Mouse (Mus musculus) layer of hippocampus, adult 9-11 months (tissue): ENCODE data around the gene 2410137M14Rik.
"Not testable (repeated sequence)": the region's sequence is repeated elsewhere in the genome, so short reads cannot be mapped to it uniquely, and the experiment has no call there.

Experiments
- DNase-seq: peaks from one replicate; pipeline ENCODE4 v3.0.0; 2022

2410137M14Rik gene

GRCm38 (mm10) chr17:36993770-36994325 is 12.8 kb upstream of the 2410137M14Rik start:
- DNase-seq: no peak

- DNase-seq: no peak
Measured at GRCm38 (mm10) chr17:36992336-36993104, 11.5 kb upstream of the 2410137M14Rik start.

GRCm38 (mm10) chr17:36990630-36991029 is 9.6 kb upstream of the 2410137M14Rik start:
- DNase-seq: not testable (repeated sequence)

- DNase-seq: no peak
Measured at GRCm38 (mm10) chr17:36989437-36989836, 8.4 kb upstream of the 2410137M14Rik start, which contains the start of gene H2-M5. Gene H2-M5, minus strand, starts transcription at chr17:36989537.

- no peak for DNase-seq
Measured at GRCm38 (mm10) chr17:36988475-36988874, 7.4 kb upstream of the 2410137M14Rik start.

- no peak for DNase-seq
Measured at GRCm38 (mm10) chr17:36982253-36983155, 1.5 kb upstream of the 2410137M14Rik start.

- DNase-seq: no peak
Measured at GRCm38 (mm10) chr17:36981845-36982244, 808 bp upstream of the 2410137M14Rik start.

- no peak for DNase-seq
Measured at GRCm38 (mm10) chr17:36973271-36973787, 7.7 kb downstream of the 2410137M14Rik start.

GRCm38 (mm10) chr17:36972791-36973190 is 8.2 kb downstream of the 2410137M14Rik start:
- no peak for DNase-seq

GRCm38 (mm10) chr17:36971172-36971850 is 9.7 kb downstream of the 2410137M14Rik start:
- DNase-seq: no peak

- no peak for DNase-seq
Measured at GRCm38 (mm10) chr17:36970316-36970890, 10.6 kb downstream of the 2410137M14Rik start.

- no peak for DNase-seq
Measured at GRCm38 (mm10) chr17:36966875-36967274, 14.2 kb downstream of the 2410137M14Rik start.

GRCm38 (mm10) chr17:36961125-36961524 is 19.9 kb downstream of the 2410137M14Rik start:
- DNase-seq: no peak

- DNase-seq: no peak
Measured at GRCm38 (mm10) chr17:36958884-36959283, 22.2 kb downstream of the 2410137M14Rik start.

- peak; percentile 97 for DNase-seq
Measured at GRCm38 (mm10) chr17:36957999-36958743, 22.9 kb downstream of the 2410137M14Rik start, which contains the start of the genes Znrd1 and Znrd1as. Gene Znrd1, minus strand, starts transcription at chr17:36958559. Gene Znrd1as, plus strand, starts transcription at chr17:36958592.

- DNase-seq: no peak
Measured at GRCm38 (mm10) chr17:36953062-36953461, 28.0 kb downstream of the 2410137M14Rik start.

- DNase-seq: no peak
Measured at GRCm38 (mm10) chr17:36952631-36953030, 28.4 kb downstream of the 2410137M14Rik start.

GRCm38 (mm10) chr17:36950981-36951947 is 29.8 kb downstream of the 2410137M14Rik start, which contains the start of gene Ppp1r11:
Gene Ppp1r11, minus strand, starts transcription at chr17:36951741.
- DNase-seq: peak; percentile 97

GRCm38 (mm10) chr17:36949265-36949664 is 31.8 kb downstream of the 2410137M14Rik start:
- DNase-seq: no peak

GRCm38 (mm10) chr17:36948286-36948685 is 32.8 kb downstream of the 2410137M14Rik start:
- DNase-seq: no peak
